ENCODE assay signal across 30 mouse cellular contexts in the genomic region with DNA sequence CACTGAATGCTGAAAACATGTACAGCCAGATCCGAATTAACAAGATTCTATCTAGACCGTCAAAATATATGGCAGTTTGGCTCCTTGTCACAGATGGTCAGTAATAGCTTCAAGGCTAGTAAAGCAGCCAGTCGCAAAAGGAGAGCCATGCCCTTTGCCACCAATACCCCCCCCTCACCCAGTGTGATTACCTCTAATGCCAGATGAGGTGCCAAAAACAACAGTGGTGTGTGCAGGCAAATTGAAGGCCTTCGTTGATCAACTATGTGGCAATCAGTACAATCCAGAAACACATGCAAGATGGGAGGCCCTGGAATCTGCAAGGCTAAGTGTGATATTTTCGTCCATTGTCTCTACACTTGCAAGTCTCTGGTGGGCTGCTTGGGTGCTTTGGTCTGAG.
DNase-seq lines count a peak whose midpoint lies in the region; ATAC-seq and TF ChIP-seq lines count a peak whose summit lies in the region.
"Had no signal": no experiment of that assay in that cellular context is flagged by ENCODE, and none has a peak within 500 bp of the region (broad histone marks: within the 10 kb centered on the region; RNA-seq: fewer than 3 reads in every experiment).

No protein-coding gene starts in this region.

- no peaks in the 10 kb centered on the region for H3K9me3 ChIP-seq in heart, postnatal 0 days (replicated peaks; ENCODE audit: control insufficient read depth, low read length)
- H3K9me3 ChIP-seq: forebrain, embryonic 10.5 days; forebrain, embryonic 15.5 days; hindbrain, embryonic 10.5 days; hindbrain, embryonic 15.5 days; limb, embryonic 13.5 days; lung, embryonic 15.5 days; megakaryocyte, embryonic 14.5 days; midbrain, embryonic 12.5 days; neural tube, embryonic 12.5 days had no signal

- H3K36me3 ChIP-seq in heart, adult 2 months (ENCODE audit: control insufficient read depth, insufficient read depth, low read length), result no peaks in the 10 kb centered on the region
- no peaks in the 10 kb centered on the region for H3K36me3 ChIP-seq in heart, postnatal 0 days (replicated peaks; ENCODE audit: control insufficient read depth, insufficient read depth, low read length)
- H3K36me3 ChIP-seq: forebrain, embryonic 10.5 days; forebrain, embryonic 15.5 days; hindbrain, embryonic 10.5 days; hindbrain, embryonic 15.5 days; limb, embryonic 13.5 days; lung, embryonic 15.5 days; midbrain, embryonic 12.5 days; neural tube, embryonic 12.5 days had no signal

- TF ChIP-seq CTCF in heart, adult 2 months (IDR thresholded peaks at IDR 0.05), result no peak
- no peak for TF ChIP-seq CTCF in heart, postnatal 0 days (IDR thresholded peaks at IDR 0.05; ENCODE audit: low read depth)

- no peak overlapping the region for H3K4me3 ChIP-seq in heart, adult 2 months
- H3K4me3 ChIP-seq in heart, postnatal 0 days (ENCODE audit: low read depth, low read length), result 0 out of 2 replicates have a peak overlapping the region, but pooled peaks have one; percentile 48
- H3K4me3 ChIP-seq: forebrain, embryonic 10.5 days; forebrain, embryonic 15.5 days; hindbrain, embryonic 10.5 days; hindbrain, embryonic 15.5 days; limb, embryonic 13.5 days; lung, embryonic 15.5 days; megakaryocyte, embryonic 14.5 days; midbrain, embryonic 12.5 days; myocyte; neural tube, embryonic 12.5 days had no signal

- TF ChIP-seq POLR2A in heart, adult 2 months (IDR thresholded peaks at IDR 0.05; ENCODE audit: insufficient read depth, low read depth, low read length), result no peak

- H3K79me2 ChIP-seq in heart, adult 2 months (replicated peaks; ENCODE audit: control insufficient read depth, insufficient read depth, low read length), result no peaks in the 10 kb centered on the region

- DNase-seq in heart, adult 2 months, result no peak
- no peak for DNase-seq in heart, postnatal 36 days
- peak; percentile 23 for DNase-seq in NIH3T3 (ENCODE audit: low read depth)
- DNase-seq in fibroblast of lung, adult 2 months (ENCODE audit: low read depth), result peak; percentile 14
- no peak for DNase-seq in heart, postnatal 0 days (ENCODE audit: low spot score)
- no peak for DNase-seq in spleen, postnatal 14 days (ENCODE audit: low spot score in 2 of 2)
- no peak for DNase-seq in ovary, postnatal 14 days (ENCODE audit: low spot score)
- DNase-seq: adrenal gland, postnatal 10 days; cerebellum, adult 8-10 months; cerebellum, postnatal 25 days; gastrocnemius, postnatal 36 days; kidney, adult 11 months; kidney, postnatal 14 days; lung, postnatal 36 days; right cerebral cortex, postnatal 4 days; thymus, adult 2 months; thymus, postnatal 4 days had no signal

- TF ChIP-seq EP300 in heart, adult 2 months (IDR thresholded peaks at IDR 0.05; ENCODE audit: insufficient read depth, low read depth, low read length), result no peak
- no peak for TF ChIP-seq EP300 in heart, postnatal 0 days (IDR thresholded peaks at IDR 0.05; ENCODE audit: low read depth)

- no peaks in the 10 kb centered on the region for H3K27me3 ChIP-seq in heart, adult 2 months (ENCODE audit: control insufficient read depth, insufficient read depth, low read length)
- H3K27me3 ChIP-seq in heart, postnatal 0 days (ENCODE audit: control insufficient read depth, insufficient read depth, low read length), result no peaks in the 10 kb centered on the region
- H3K27me3 ChIP-seq: forebrain, embryonic 15.5 days; hindbrain, embryonic 15.5 days; limb, embryonic 13.5 days; lung, embryonic 15.5 days; neural tube, embryonic 12.5 days had no signal

- peaks cover 2% of the 10 kb centered on the region; the same call in 1 of the 2 replicates for H3K4me1 ChIP-seq in heart, adult 2 months (ENCODE audit: control insufficient read depth, insufficient read depth, low read length)
- peaks cover 20% of the 10 kb centered on the region for H3K4me1 ChIP-seq in heart, postnatal 0 days (ENCODE audit: control insufficient read depth, insufficient read depth)
- H3K4me1 ChIP-seq: forebrain, embryonic 15.5 days; hindbrain, embryonic 15.5 days; limb, embryonic 13.5 days; lung, embryonic 15.5 days; neural tube, embryonic 12.5 days had no signal

- H3K4me2 ChIP-seq in heart, postnatal 0 days (ENCODE audit: low read depth, low read length), result peak overlapping the region; percentile 60
- H3K4me2 ChIP-seq: forebrain, embryonic 15.5 days; hindbrain, embryonic 15.5 days; limb, embryonic 13.5 days; liver, embryonic 11.5 days; lung, embryonic 15.5 days; midbrain, embryonic 12.5 days; neural tube, embryonic 12.5 days had no signal

- 34% methylated on average over 5 of the region's 5 CpGs for WGBS in heart, adult 2 months
- WGBS in heart, postnatal 0 days, result 41% methylated on average over 5 of the region's 5 CpGs

- H3K27ac ChIP-seq in heart, adult 2 months, result peak overlapping the region; percentile 92
- peak overlapping the region; percentile 85 for H3K27ac ChIP-seq in heart, postnatal 0 days (ENCODE audit: low read depth)
- H3K27ac ChIP-seq: forebrain, embryonic 10.5 days; forebrain, embryonic 15.5 days; hindbrain, embryonic 10.5 days; hindbrain, embryonic 15.5 days; limb, embryonic 13.5 days; lung, embryonic 15.5 days; midbrain, embryonic 12.5 days; neural tube, embryonic 12.5 days had no signal

- no peak; the same call in 1 of the 2 replicates for ATAC-seq in heart, postnatal 0 days (ENCODE audit: insufficient read depth, low read depth)
- ATAC-seq: CD4-positive, CD25-positive, alpha-beta regulatory T cell, adult 4 months; forebrain, embryonic 15.5 days; inflammation-experienced regulatory T-cells, adult 6 months had no signal

- intact Hi-C loops in heart, adult 2 months (cut with DNase I), result no loop called here
- intact Hi-C loops in heart, postnatal 36 days (cut with DNase I), result no loop called here

- H3K9ac ChIP-seq in heart, adult 2 months (ENCODE audit: low read depth, low read length), result no peak overlapping the region
- H3K9ac ChIP-seq in heart, postnatal 0 days (replicated peaks; ENCODE audit: low read depth, low read length), result no peak overlapping the region
- H3K9ac ChIP-seq: forebrain, embryonic 15.5 days; hindbrain, embryonic 15.5 days; limb, embryonic 13.5 days; lung, embryonic 15.5 days; midbrain, embryonic 12.5 days; neural tube, embryonic 12.5 days had no signal

Comparison
In these comparisons a context has a peak if more than half of its experiments do, and no peak if none do; other contexts are left out.
1. DNase-seq: peak in NIH3T3 (single experiment) and fibroblast of lung, adult 2 months (single experiment); none in heart, adult 2 months (0 of 2), heart, postnatal 36 days (0 of 2), heart, postnatal 0 days (single experiment), spleen, postnatal 14 days (0 of 2) and ovary, postnatal 14 days (single experiment).